Mouse (Mus musculus): ENCODE measurements at regions not wholly inside any gene's neighbourhood (a gene's known extent, or its start where the extent isn't known, plus 50 kb on each side); places are given as distances from the start of the nearest gene placed in this dataset.

GRCm38 (mm10) chr14:24997786-24998509, 461.0 kb upstream of the Zmiz1 start:
- DNase-seq (ENCODE audit: low spot score in 2 of 2): no peak

DNA sequence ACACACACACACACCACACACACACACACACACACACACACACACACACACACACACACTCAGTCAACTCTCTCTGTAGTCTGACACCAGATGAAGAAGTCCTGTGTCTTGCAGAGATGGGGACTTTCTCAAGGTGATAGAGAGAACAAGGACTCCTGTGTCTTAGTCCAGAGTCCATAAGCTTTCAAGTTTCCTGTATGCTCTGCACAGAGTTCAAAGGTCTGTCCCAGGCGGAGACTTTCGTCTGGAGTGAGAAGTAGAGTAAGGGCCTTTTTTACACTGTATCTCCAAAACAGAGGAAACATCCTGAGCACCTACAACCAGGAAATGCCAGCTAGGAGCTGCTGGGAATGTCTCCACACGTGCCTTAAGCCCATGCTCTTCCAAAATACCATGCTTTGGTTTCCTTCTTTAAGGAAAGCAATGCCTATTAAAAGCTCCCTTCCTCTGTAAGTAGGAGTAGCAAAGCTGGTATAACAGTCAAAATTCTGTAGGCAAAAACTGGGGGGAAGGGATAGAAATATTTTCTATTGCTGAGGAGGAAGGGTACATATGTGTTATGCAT, 459.9 kb upstream of the Zmiz1 start:
- DNase-seq (ENCODE audit: low spot score in 2 of 2): no peak

DNA sequence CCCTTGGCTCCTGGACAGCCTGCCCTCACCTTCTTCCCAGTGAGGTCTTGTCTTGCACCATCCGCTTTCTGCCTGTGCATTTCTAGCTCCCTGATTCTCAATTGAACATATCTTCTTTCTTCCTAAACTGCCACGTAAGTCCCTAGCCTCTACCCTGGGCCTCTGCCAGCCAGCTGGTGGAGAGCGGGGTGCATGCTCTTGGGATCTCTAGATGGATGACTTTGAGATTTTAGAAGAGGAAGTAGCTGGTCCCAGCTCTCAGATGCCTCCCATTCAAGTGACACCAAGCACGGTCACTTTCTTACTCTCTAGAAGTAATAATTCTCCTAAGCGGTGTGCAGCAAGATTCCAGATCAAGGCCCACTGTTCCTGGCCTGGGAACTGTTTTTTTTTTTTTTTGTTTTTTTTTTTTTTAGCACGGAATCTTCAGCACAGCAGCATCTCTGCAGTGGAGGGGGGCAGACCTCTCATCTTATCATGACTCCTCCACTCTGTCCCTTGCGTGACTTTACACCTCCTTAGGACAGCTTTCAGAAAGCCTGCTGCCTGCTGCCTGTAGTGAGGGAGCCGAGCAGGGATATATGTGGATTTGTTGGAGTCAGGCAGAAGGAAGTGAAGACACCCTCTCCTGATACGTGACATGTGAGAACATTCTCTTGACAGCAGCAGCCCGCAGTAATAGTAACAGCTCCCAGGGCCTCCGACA, 453.6 kb upstream of the Zmiz1 start:
- DNase-seq (ENCODE audit: low spot score in 2 of 2): no peak

GRCm38 (mm10) chr14:25011926-25012325, 447.1 kb upstream of the Zmiz1 start:
- DNase-seq (ENCODE audit: low spot score in 2 of 2): no peak

- peak in 1 of 2 experiments; percentile 29 for DNase-seq (ENCODE audit: low spot score in 2 of 2)
These were observed 443.4 kb upstream of the Zmiz1 start for GRCm38 (mm10) chr14:25015288-25016238.

GRCm38 (mm10) chr14:25017860-25018259, 441.1 kb upstream of the Zmiz1 start:
- DNase-seq (ENCODE audit: low spot score in 2 of 2): no peak

GRCm38 (mm10) chr14:25019306-25019905, 439.6 kb upstream of the Zmiz1 start:
- DNase-seq (ENCODE audit: low spot score in 2 of 2): no peak

DNA sequence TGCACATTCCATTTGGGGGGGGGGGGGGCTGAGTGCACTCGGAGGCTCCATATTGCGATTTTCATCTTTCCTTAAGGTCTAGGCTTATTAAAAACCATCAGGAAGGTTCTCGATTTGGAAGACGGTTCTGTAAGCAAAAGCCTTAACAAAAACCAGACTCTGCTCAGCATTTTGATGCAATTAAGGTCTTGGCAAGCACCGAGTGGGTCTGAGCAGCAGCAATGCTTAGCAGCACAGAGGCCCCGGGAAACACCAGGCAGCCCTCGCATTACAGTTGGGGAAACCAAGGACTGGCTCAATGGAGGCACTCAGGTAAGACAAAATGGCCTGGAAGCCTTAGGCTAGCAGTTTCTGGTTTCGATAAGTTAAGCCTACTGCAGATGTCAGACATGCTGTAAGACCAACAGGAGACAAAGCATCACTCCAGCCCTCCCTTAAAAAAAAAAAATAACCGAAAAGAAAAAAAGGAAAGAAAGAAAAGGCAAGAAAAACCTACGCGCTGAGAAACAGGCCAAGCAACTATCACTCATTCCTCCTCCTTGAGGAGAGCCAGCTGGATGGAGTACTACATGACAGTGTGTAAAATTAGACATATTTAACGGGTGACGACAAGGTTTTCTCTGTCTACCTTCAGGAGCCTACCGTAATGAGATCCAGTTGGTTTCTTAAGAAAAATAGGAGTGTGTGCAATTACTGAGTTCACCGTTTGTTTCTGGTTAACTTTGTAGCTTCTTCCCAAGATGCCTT, 436.3 kb upstream of the Zmiz1 start:
- DNase-seq (ENCODE audit: low spot score in 2 of 2): no peak

- DNase-seq (ENCODE audit: low spot score in 2 of 2): no peak
These were observed 435.6 kb upstream of the Zmiz1 start for GRCm38 (mm10) chr14:25023270-25023800.

DNA sequence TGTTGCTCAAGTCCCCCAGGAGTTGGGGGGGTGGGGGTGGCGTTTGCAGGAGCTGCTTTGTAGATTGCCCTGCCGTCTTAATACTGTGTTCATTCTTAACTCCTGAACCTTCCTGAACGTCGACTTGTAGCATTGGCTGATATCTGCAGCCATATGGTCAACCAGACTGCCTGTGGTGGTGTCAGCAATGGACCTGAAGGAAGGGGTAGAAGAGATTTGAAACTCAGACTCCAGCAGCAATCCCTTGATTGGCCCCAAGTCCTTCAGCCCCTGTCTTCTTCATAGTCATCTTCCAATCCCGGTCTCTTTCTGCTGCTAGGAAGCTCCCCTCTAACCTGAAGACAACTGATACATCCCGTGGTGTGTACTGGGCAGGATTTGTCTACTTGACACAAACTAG, 433.9 kb upstream of the Zmiz1 start:
- no peak for DNase-seq (ENCODE audit: low spot score in 2 of 2)

GRCm38 (mm10) chr14:25027076-25027475, 431.9 kb upstream of the Zmiz1 start:
- no peak for DNase-seq (ENCODE audit: low spot score in 2 of 2)

- no peak for DNase-seq (ENCODE audit: low spot score in 2 of 2)
These were observed 431.1 kb upstream of the Zmiz1 start for GRCm38 (mm10) chr14:25027842-25028241.

DNA sequence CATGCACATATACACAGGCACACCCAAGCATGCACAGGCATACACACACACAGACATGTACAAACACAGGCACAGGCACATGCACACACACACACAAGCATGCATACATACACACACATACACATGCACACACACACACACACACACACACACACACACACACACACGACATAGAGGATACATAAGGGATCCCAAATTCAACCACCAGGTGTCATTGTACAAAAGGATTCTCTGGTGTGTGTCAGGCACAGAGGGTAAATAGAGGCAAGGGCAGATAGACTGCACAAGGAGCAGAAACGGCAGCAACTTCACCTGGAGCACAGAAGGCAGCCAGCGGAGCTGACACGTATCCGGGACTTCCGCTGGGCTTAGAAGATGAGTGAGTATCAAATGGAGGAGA, 428.1 kb upstream of the Zmiz1 start:
- DNase-seq (ENCODE audit: low spot score in 2 of 2): no peak

- no peak for DNase-seq (ENCODE audit: low spot score in 2 of 2)
These were observed 427.0 kb upstream of the Zmiz1 start for GRCm38 (mm10) chr14:25031756-25032680.

- no peak for DNase-seq (ENCODE audit: low spot score in 2 of 2)
These were observed 426.1 kb upstream of the Zmiz1 start for GRCm38 (mm10) chr14:25032899-25033298.

- DNase-seq (ENCODE audit: low spot score in 2 of 2): no peak
These were observed 416.7 kb upstream of the Zmiz1 start for GRCm38 (mm10) chr14:25042265-25042664.

GRCm38 (mm10) chr14:25044106-25044505, 414.9 kb upstream of the Zmiz1 start:
- DNase-seq (ENCODE audit: low spot score in 2 of 2): no peak

DNA sequence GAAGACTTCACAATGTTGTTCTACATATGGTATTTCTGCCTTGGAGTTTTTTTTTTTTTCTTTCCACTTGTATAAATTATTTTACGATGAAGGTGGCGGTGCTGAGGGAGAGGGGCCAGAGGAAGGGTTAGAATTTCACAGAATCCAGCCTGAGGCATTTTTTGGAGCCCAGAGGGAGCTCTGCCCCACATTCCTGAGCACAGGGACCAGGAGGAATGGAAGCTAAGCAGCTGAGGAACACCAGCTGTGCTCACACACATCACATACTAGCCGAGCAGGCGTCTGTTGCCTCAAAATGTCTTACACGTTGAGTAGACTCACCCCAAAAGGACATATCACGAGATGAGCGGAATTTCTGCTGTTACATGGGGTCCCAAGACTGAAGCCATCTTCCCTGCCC, 414.1 kb upstream of the Zmiz1 start:
- DNase-seq (ENCODE audit: low spot score in 2 of 2): no peak

DNA sequence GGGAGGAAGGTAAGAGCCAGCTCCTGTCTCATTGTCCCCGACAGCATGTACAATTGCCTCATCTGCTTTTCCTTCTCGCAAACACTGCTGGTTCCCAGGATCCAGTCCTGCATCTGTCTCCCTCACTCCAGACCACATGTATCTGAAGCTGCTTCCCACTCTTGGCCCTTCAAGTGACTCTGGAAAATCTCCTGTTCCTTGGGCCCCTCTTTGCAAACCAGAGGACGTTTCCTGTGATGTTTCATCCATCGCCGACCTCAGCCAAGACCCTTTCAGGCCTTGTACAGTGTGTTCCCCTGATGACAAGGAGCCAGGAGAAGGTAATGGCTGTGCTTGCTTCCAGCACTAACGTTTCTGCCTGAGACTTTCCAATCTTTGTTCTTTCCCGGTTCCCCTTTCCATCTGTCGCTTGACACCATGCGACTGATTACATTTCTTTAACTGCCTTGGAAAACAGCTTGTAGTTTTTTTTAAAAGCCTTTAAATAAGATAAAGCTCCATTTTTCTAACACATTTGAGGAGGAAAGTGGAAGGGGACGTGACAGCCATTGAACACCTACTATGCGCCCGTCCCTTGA, 408.2 kb upstream of the Zmiz1 start:
- DNase-seq (ENCODE audit: low spot score in 2 of 2): no peak

Measured in frontal cortex, postnatal 10 days (tissue).